Mouse (Mus musculus) embryonic fibroblast, embryonic 13.5 days (primary cell): ENCODE results near the gene Acap1. TPM values are rescaled to one million over a fixed set of nuclear protein-coding genes. Genes with fewer than 3 reads are reported as not detected.

Experiments
- H3K27ac ChIP-seq: 2 replicates; pipeline ENCODE4 v1.5.1; 2012; ENCODE audit warnings: low read length, control low read depth, inconsistent platforms; ENCODE audit not compliant: insufficient read depth
- H3K4me1 ChIP-seq: 2 replicates; pipeline ENCODE4 v1.6.1; 2011; ENCODE audit warnings: low read length; ENCODE audit not compliant: control insufficient read depth, insufficient read depth
- H3K4me3 ChIP-seq: 2 replicates; pipeline ENCODE4 v1.5.1; 2011; ENCODE audit warnings: mild to moderate bottlenecking, control low read depth, low read length; ENCODE audit not compliant: insufficient read depth
- CTCF ChIP-seq: IDR thresholded peaks from 2 replicates; pipeline ENCODE4 v1.5.1; 2011; ENCODE audit warnings: mild to moderate bottlenecking, control low read depth, low read length, moderate library complexity, borderline replicate concordance; ENCODE audit not compliant: insufficient read depth
- POLR2A ChIP-seq: IDR thresholded peaks from 2 replicates; pipeline ENCODE4 v1.6.1; 2011; ENCODE audit warnings: low read depth, mild to moderate bottlenecking, control low read depth, low read length, moderate library complexity
- polyA plus RNA-seq: library from polyadenylated mRNA; stranded (reverse); fragments of >200 nt; gene quantifications from 2 replicates; pipeline ENCODE4 v1.2.4, GENCODE M21; 2011; ENCODE audit warnings: low read depth; ENCODE audit not compliant: missing spikeins, insufficient read length

Gene Acap1
- polyA plus RNA-seq, 1 experiment, result not detected

DNA sequence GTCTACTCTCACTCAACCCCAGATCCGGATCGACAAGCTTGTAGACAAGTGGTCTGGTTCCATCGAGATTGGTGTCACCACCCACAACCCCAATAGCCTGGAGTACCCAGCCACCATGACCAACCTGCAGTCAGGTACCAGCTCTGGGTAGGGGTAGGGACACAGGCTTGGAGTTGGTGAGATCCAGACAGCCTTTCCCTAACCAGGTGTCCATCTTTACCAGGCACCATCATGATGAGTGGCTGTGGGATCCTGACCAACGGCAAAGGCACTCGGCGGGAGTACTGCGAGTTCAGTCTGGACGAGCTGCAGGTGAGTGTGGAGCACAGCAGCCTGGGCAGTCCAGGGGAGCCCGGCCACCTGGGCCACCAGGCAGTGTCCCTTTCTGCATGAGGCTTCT, 9.0 kb upstream of the Acap1 start:
- TF ChIP-seq CTCF (no peak), POLR2A (no peak)
- H3K4me1 ChIP-seq, result no peaks in the 10 kb centered on the region
- H3K4me3 ChIP-seq, result no peak overlapping the region
- H3K27ac ChIP-seq, result no peak overlapping the region

DNA sequence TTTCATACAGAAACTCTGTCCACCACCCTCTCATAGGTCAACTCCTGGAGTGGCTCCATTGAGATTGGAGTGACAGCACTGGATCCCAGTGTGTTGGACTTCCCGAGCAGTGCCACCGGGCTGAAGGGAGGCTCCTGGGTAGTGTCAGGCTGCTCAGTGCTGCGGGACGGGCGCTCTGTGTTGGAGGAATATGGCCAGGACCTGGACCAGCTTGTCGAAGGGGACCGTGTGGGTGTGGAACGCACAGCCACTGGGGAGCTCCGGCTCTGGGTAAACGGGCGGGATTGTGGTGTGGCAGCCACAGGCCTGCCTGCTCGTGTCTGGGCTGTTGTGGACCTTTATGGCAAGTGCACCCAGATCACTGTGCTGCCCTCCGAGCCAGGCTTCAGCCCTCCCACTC, 7.6 kb upstream of the Acap1 start:
- peak overlapping the region; percentile 85 for H3K4me3 ChIP-seq
- TF ChIP-seq CTCF (no peak), POLR2A (no peak)
- H3K27ac ChIP-seq, result no peak overlapping the region
- H3K4me1 ChIP-seq, result no peaks in the 10 kb centered on the region

DNA sequence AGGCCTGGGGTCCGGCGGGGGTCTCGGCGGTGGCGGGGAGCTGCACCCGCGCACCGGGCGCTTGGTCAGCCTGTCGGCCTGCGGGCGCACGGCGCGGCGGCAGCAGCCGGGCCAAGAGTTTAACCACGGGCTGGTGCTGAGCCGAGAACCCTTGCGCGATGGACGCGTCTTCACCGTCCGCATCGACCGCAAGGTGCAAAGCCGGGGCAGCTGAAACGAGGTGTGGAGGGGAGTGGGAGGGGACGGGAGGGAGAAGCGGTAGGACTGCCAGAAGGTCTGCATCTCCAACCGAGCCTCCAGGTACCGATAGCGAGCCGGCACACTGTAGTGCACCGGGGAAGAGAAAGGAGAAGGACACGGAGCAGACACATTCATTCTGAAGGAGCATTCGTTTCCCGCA, 6.7 kb upstream of the Acap1 start:
- H3K4me3 ChIP-seq, result peak overlapping the region; percentile 85
- no peaks in the 10 kb centered on the region for H3K4me1 ChIP-seq
- TF ChIP-seq POLR2A, result no peak
- TF ChIP-seq CTCF, result no peak
- H3K27ac ChIP-seq, result peak overlapping the region; percentile 7; the same call in 1 of the 2 replicates

DNA sequence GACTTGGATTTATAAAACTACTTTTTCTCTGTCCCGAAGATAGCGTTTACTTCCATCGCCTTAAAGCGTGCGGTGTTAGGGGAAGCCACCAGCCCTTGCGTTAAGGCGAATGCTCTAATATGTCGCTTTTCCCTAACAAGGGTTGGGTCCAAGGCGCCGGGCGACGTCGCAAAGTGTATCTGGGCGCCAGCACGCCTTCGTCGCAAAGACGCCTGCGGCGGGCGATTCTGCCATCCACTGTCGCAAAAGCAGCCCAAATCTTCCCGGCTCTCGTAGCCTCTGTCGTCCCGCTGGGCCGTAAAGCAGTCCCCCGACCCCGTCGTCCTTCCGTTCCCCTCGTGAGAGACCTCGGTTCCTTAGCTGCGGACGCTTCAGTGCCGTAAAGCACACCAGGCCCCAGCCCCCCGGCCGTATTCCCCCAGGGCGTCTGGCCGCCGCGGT, 6.1 kb upstream of the Acap1 start:
- Histone ChIP-seq H3K27ac (peak overlapping the region; percentile 94), H3K4me1 (no peaks in the 10 kb centered on the region), H3K4me3 (peak overlapping the region; percentile 70)
- TF ChIP-seq POLR2A (peak; percentile 63), CTCF (no peak)

DNA sequence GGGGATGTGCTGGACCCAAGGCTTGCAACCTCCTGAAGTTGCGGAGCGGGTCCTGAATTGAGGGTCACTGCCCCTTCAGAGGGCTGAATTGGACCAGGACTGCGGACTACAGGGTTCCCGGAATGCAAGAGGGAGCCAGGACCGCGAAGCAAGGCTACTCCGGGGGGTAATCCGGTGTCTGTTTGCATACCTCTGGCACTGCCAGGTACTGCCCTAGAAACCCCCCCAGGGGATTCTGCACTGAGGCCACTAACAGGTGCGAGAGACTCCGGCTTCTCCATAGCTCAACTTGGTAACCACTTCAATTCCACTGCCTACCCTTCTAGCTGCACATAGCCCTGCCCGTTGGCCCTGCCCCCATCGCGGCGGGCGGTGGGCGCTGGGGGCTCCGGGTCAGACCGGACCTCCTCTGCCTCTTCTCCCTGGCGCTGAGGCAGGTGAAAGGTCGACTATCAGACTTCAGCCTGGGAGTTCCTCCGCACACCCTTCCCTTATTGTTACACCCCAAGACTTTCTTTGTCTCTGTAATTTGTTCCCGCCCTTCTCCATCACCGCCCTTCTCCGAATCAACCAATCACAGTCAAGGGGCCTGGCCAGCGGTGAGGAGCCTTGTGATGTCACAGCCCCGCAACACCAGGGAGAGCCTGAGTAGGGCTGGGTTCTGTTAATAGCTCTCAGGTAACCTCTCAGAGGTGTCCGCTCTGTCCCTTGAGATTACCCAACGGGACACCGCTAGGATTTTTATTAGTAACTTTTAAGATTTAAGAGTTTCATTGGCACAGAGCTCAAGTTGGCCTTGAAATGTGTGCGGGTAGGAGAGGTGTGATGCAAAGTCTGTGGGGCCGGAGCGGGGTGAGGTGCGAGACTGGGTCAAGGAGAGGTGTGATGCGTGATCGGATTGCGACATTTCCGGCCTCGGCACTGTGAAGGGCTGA, 5.4 kb upstream of the Acap1 start, which contains the start of the genes 2810408A11Rik and Neurl4:
2810408A11Rik (minus strand) TSS at position 517 of the 935 bp plus-strand sequence.
Neurl4 (plus strand) TSS at position 602 of the 935 bp plus-strand sequence.
- Histone ChIP-seq H3K4me1 (no peaks in the 10 kb centered on the region), H3K4me3 (peak within 1 kb of the TSS; percentile 85), H3K27ac (peak within 1 kb of the TSS; percentile 94)
- TF ChIP-seq CTCF (no peak), POLR2A (peak; percentile 93)

DNA sequence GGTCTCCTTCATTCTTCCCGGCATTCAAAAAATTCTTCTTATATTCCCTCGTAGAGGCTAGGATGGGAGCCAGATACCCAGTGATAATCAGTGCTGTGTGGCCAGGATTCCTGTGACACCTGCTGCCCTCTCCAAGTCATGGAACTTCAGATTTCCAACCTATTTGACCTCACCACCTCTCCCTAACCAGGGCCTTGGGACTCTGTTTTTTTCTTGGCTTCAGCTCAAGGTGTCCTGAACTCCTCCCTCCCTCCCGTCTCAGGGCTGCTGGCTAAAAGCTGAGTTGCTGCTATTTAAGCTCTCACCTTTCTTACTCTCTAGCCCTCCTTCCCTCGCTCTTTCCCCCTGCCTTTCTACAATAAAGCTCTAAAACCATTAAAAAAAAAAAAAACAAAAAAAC, 4.5 kb upstream of the Acap1 start:
- no peak for TF ChIP-seq POLR2A
- Histone ChIP-seq H3K27ac (no peak overlapping the region), H3K4me1 (no peaks in the 10 kb centered on the region), H3K4me3 (peak overlapping the region; percentile 70)

DNA sequence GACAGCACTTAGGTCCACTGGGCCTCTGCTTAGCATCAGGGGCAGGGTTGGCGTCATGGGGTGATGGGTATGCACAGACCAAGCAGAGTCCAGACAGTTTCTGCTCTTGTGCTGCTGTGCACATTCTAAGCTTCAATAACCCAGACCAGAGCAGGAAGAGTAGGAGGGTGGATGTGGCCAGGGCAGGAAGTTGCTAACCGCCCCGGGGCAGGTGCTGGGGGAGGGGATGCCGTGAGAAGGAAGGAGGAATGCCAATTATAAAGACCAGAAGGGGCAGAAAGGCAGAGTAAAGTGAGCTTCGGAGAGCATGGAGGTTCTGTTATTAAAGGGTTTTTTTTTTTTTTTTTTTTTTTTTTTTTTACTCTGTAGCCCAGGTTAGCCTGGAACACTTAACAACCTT, 668 bp downstream of the Acap1 start:
- no peak overlapping the region for H3K4me3 ChIP-seq
- no peak overlapping the region for H3K27ac ChIP-seq
- no peaks in the 10 kb centered on the region for H3K4me1 ChIP-seq
- TF ChIP-seq CTCF, result no peak

DNA sequence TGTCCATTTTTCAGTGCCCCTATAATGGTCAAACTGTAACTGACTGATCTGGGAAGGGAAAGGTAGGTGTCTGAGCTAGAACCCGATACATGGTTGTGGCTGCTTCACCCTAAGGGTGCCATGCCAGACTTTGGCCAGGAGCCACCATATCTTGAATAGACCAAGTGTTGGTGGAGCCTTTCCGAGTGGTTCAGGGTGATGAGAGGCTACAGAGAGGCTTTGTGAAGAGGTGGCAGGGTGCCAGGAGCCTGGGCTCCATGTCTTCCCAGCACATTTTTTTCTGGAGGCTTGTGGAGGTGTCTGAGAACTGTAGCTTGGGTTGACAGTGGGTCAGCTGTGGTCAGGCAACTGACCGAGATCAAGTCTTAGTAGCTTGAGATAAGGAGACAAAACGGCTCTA, 3.9 kb downstream of the Acap1 start:
- H3K27ac ChIP-seq, result no peak overlapping the region

DNA sequence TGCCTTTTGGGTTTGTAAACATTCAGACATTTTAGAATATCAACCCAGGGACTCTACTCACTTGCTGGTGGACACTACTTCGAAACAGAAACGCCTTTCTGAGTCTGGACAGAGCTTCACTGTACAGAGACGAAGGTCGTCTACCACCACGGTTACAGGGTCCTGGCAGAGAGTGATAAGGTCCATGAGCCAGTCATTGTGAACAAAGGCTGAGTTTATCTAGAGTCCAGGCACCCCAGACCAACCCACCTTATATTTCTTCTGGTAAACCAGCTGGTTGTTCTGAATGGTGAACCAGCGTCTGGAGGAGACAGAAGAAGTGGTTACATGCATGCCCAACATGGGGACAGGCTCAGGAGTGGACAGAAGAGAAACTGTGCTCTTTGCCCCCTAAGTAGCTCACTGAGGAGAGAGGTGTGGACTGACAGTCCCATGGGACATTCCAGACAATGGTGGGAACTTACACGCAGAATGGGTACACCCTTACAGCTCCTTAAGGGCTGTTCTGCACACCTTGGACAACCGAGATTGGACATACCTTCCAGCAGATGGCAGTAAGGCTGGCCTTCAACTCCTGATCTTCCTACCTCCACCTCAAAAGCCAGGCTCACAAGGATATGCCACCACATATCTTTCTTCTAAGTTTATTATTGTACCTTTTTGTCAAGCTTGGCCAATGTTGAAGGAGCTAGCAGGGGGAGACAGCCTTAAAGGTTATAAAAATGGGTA, 8.3 kb downstream of the Acap1 start:
- no peak for TF ChIP-seq CTCF
- no peak overlapping the region for H3K27ac ChIP-seq
- no peak overlapping the region for H3K4me3 ChIP-seq
- H3K4me1 ChIP-seq, result no peaks in the 10 kb centered on the region

More for the DNA sequence above, 3.9 kb downstream of the Acap1 start:
- no peak for TF ChIP-seq CTCF
- TF ChIP-seq POLR2A, result no peak
- H3K4me3 ChIP-seq, result no peak overlapping the region
- no peaks in the 10 kb centered on the region for H3K4me1 ChIP-seq

DNA sequence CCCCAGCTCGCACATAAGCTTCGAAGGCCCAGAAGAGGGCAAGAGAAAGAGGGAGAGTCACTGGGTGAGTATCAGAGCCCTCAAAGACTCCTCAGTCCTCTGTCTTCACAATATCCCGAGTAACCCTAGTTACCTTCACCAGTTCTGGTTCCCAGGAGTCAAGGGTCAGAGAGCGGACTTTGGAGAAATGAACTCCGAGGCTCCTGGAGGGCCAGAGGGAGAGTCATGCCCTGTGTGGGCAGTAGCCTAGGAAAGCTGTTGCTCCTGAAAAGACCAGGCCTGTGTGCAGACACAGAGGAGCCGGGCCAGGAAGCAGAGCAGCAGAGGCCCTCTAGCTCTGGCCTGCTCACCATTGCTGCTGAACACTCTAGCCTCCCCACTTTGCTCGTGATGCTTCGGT, 10.7 kb downstream of the Acap1 start:
- no peaks in the 10 kb centered on the region for H3K4me1 ChIP-seq
- H3K4me3 ChIP-seq, result no peak overlapping the region
- no peak for TF ChIP-seq CTCF
- no peak overlapping the region for H3K27ac ChIP-seq
